In the genomic region with DNA sequence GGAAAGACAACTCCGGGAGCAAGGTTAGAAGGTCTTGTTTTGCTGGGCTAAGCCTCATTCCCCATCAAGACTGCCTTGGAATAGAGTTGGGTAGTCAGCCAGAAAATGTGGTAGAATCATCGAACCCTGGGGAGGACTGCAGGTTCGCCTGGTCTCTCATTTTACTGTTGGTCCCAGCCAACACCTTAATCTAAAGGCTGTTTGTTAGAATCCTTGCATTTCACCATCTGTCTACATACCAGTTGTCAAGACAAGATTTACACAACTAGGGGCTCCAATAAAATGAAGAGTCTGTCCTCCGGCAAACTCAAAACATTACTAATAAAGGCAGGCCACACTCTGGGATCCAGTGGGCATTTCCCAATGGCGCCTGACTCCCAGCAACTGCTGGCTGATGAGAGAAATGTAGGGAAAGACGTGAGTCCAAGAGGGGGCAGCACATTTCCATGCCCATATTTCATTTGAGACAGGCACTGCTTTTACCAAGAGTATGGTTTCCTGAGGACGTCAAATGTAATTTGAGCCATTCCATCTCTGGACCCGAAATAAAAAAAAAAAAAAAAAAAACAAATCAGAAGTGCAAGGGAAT, we compare ENCODE assay signal across 20 mouse cellular contexts. TPM values are rescaled to one million over a fixed set of nuclear protein-coding genes. Genes with fewer than 3 reads are reported as not detected.
A peak's percentile ranks its signal among the peaks of the same experiment; 100 is the strongest.
DNase-seq lines count a peak whose midpoint lies in the region; ATAC-seq and TF ChIP-seq lines count a peak whose summit lies in the region.
"Had no signal": no experiment of that assay in that cellular context is flagged by ENCODE, and none has a peak within 500 bp of the region (broad histone marks: within the 10 kb centered on the region; RNA-seq: fewer than 3 reads in every experiment).

No protein-coding gene starts in this region.

- no peak overlapping the region for H3K4me3 ChIP-seq in kidney, embryonic 15.5 days (replicated peaks)
- no peak overlapping the region for H3K4me3 ChIP-seq in midbrain, postnatal 0 days (ENCODE audit: low read depth, low read length)
- H3K4me3 ChIP-seq in midbrain, embryonic 10.5 days, result no peak overlapping the region
- H3K4me3 ChIP-seq in embryonic facial prominence, embryonic 12.5 days, result no peak overlapping the region
- no peak overlapping the region for H3K4me3 ChIP-seq in limb, embryonic 14.5 days (replicated peaks; ENCODE audit: low read length)
- H3K4me3 ChIP-seq in heart, embryonic 10.5 days, result no peak overlapping the region
- H3K4me3 ChIP-seq: forebrain, embryonic 13.5 days; limb, embryonic 13.5 days; midbrain, embryonic 13.5 days; neural tube, embryonic 12.5 days; stomach, embryonic 15.5 days had no signal

- H3K4me1 ChIP-seq in kidney, embryonic 15.5 days, result peaks cover 47% of the 10 kb centered on the region
- no peaks in the 10 kb centered on the region; the same call in 1 of the 2 replicates for H3K4me1 ChIP-seq in midbrain, postnatal 0 days (ENCODE audit: insufficient read depth, low read length)
- peaks cover 14% of the 10 kb centered on the region for H3K4me1 ChIP-seq in midbrain, embryonic 10.5 days
- peaks cover 25% of the 10 kb centered on the region for H3K4me1 ChIP-seq in embryonic facial prominence, embryonic 12.5 days
- H3K4me1 ChIP-seq in limb, embryonic 14.5 days (ENCODE audit: control insufficient read depth, insufficient read depth, low read length), result peaks cover 47% of the 10 kb centered on the region
- peaks cover 38% of the 10 kb centered on the region for H3K4me1 ChIP-seq in heart, embryonic 10.5 days

- no peaks in the 10 kb centered on the region for H3K36me3 ChIP-seq in kidney, embryonic 15.5 days
- no peaks in the 10 kb centered on the region for H3K36me3 ChIP-seq in midbrain, postnatal 0 days (ENCODE audit: insufficient read depth, low read length)
- H3K36me3 ChIP-seq in midbrain, embryonic 10.5 days, result no peaks in the 10 kb centered on the region
- no peaks in the 10 kb centered on the region for H3K36me3 ChIP-seq in embryonic facial prominence, embryonic 12.5 days
- no peaks in the 10 kb centered on the region for H3K36me3 ChIP-seq in limb, embryonic 14.5 days (ENCODE audit: control insufficient read depth, insufficient read depth, low read length)
- no peaks in the 10 kb centered on the region for H3K36me3 ChIP-seq in heart, embryonic 10.5 days
- H3K36me3 ChIP-seq: limb, embryonic 13.5 days; midbrain, embryonic 13.5 days; neural tube, embryonic 12.5 days; stomach, embryonic 15.5 days had no signal

- TF ChIP-seq CTCF in midbrain, postnatal 0 days (IDR thresholded peaks at IDR 0.05), result peak; percentile 13; the same call in 1 of the 2 replicates

- WGBS in kidney, embryonic 15.5 days, result 17% methylated on average over 8 of the region's 8 CpGs
- WGBS in midbrain, postnatal 0 days, result 76% methylated on average over 8 of the region's 8 CpGs
- 76% methylated on average over 8 of the region's 8 CpGs for WGBS in midbrain, embryonic 10.5 days
- WGBS in embryonic facial prominence, embryonic 12.5 days, result 47% methylated on average over 8 of the region's 8 CpGs
- 23% methylated on average over 8 of the region's 8 CpGs for WGBS in limb, embryonic 14.5 days
- 71% methylated on average over 8 of the region's 8 CpGs for WGBS in heart, embryonic 10.5 days

- no peaks in the 10 kb centered on the region; the same call in 1 of the 2 replicates for H3K27me3 ChIP-seq in kidney, embryonic 15.5 days
- H3K27me3 ChIP-seq in midbrain, postnatal 0 days (ENCODE audit: insufficient read depth, low read length), result no peaks in the 10 kb centered on the region
- H3K27me3 ChIP-seq in midbrain, embryonic 10.5 days (ENCODE audit: low read depth, poor library complexity, severe bottlenecking), result peaks cover 29% of the 10 kb centered on the region
- H3K27me3 ChIP-seq in embryonic facial prominence, embryonic 12.5 days, result peaks cover 6% of the 10 kb centered on the region
- no peaks in the 10 kb centered on the region for H3K27me3 ChIP-seq in limb, embryonic 14.5 days (ENCODE audit: control insufficient read depth, insufficient read depth, low read length)
- peaks cover 17% of the 10 kb centered on the region for H3K27me3 ChIP-seq in heart, embryonic 10.5 days (ENCODE audit: insufficient read depth, poor library complexity, severe bottlenecking)
- H3K27me3 ChIP-seq: limb, embryonic 13.5 days had no signal

- no peaks in the 10 kb centered on the region for H3K9me3 ChIP-seq in kidney, embryonic 15.5 days (replicated peaks)
- H3K9me3 ChIP-seq in midbrain, postnatal 0 days (ENCODE audit: low read length), result no peaks in the 10 kb centered on the region
- no peaks in the 10 kb centered on the region for H3K9me3 ChIP-seq in midbrain, embryonic 10.5 days (replicated peaks)
- no peaks in the 10 kb centered on the region for H3K9me3 ChIP-seq in embryonic facial prominence, embryonic 12.5 days
- H3K9me3 ChIP-seq in limb, embryonic 14.5 days (ENCODE audit: control insufficient read depth, low read length), result no peaks in the 10 kb centered on the region
- H3K9me3 ChIP-seq in heart, embryonic 10.5 days, result no peaks in the 10 kb centered on the region
- H3K9me3 ChIP-seq: forebrain, embryonic 13.5 days; midbrain, embryonic 13.5 days; neural tube, embryonic 12.5 days; stomach, embryonic 15.5 days had no signal

- ATAC-seq in kidney, embryonic 15.5 days (replicated peaks; ENCODE audit: low FRiP score), result no peak
- no peak for ATAC-seq in midbrain, postnatal 0 days (ENCODE audit: low FRiP score)
- no peak for ATAC-seq in embryonic facial prominence, embryonic 12.5 days (ENCODE audit: insufficient number of reproducible peaks, insufficient read depth, low FRiP score, low TSS enrichment)
- no peak for ATAC-seq in limb, embryonic 14.5 days (ENCODE audit: low FRiP score, low read depth)
- ATAC-seq: forebrain, embryonic 13.5 days; hindbrain, embryonic 16.5 days had no signal

- peak overlapping the region; percentile 43 for H3K27ac ChIP-seq in kidney, embryonic 15.5 days
- no peak overlapping the region for H3K27ac ChIP-seq in midbrain, postnatal 0 days (ENCODE audit: low read depth, low read length)
- no peak overlapping the region for H3K27ac ChIP-seq in midbrain, embryonic 10.5 days (replicated peaks)
- H3K27ac ChIP-seq in embryonic facial prominence, embryonic 12.5 days, result 0 out of 2 replicates have a peak overlapping the region, but pooled peaks have one; percentile 23
- 0 out of 2 replicates have a peak overlapping the region, but pooled peaks have one; percentile 52 for H3K27ac ChIP-seq in limb, embryonic 14.5 days (replicated peaks; ENCODE audit: low read depth, low read length)
- H3K27ac ChIP-seq in heart, embryonic 10.5 days, result no peak overlapping the region
- H3K27ac ChIP-seq: forebrain, embryonic 13.5 days; midbrain, embryonic 13.5 days; neural tube, embryonic 12.5 days; stomach, embryonic 15.5 days had no signal

- no peak for TF ChIP-seq POLR2A in limb, embryonic 14.5 days (IDR thresholded peaks at IDR 0.05; ENCODE audit: borderline replicate concordance, extremely low read depth, insufficient read depth, insufficient read length)

- no peak overlapping the region for H3K9ac ChIP-seq in kidney, embryonic 15.5 days
- no peak overlapping the region for H3K9ac ChIP-seq in midbrain, postnatal 0 days (replicated peaks; ENCODE audit: low read length, poor library complexity, severe bottlenecking)
- H3K9ac ChIP-seq in embryonic facial prominence, embryonic 12.5 days, result no peak overlapping the region
- no peak overlapping the region; the same call in 1 of the 2 replicates for H3K9ac ChIP-seq in limb, embryonic 14.5 days (ENCODE audit: low read depth, low read length, severe bottlenecking)
- H3K9ac ChIP-seq: forebrain, embryonic 13.5 days; limb, embryonic 13.5 days; midbrain, embryonic 13.5 days; neural tube, embryonic 12.5 days; stomach, embryonic 15.5 days had no signal

- no peak overlapping the region for H3K4me2 ChIP-seq in kidney, embryonic 15.5 days
- H3K4me2 ChIP-seq in midbrain, postnatal 0 days (ENCODE audit: low read depth, low read length, poor library complexity, severe bottlenecking), result no peak overlapping the region
- no peak overlapping the region for H3K4me2 ChIP-seq in embryonic facial prominence, embryonic 12.5 days (replicated peaks)
- no peak overlapping the region for H3K4me2 ChIP-seq in limb, embryonic 14.5 days (replicated peaks; ENCODE audit: low read depth, low read length, severe bottlenecking)
- H3K4me2 ChIP-seq: forebrain, embryonic 13.5 days; midbrain, embryonic 13.5 days; stomach, embryonic 15.5 days had no signal

- DNase-seq in kidney, postnatal 36 days, result no peak
- no peak for DNase-seq in midbrain, postnatal 0 days (ENCODE audit: low spot score)
- no peak for DNase-seq in midbrain, embryonic 10.5 days (ENCODE audit: low spot score)
- peak; percentile 47 for DNase-seq in limb, embryonic 14.5 days (ENCODE audit: low spot score)
- DNase-seq in adrenal gland, postnatal 36 days, result no peak
- no peak for DNase-seq in heart, embryonic 10.5 days (ENCODE audit: low spot score)
- DNase-seq: cerebellum, adult 11-12 months; heart, adult 18-20 months; heart, postnatal 14 days; kidney, postnatal 14 days; layer of hippocampus, postnatal 36 days; lung, postnatal 10 days had no signal

RNA-seq across cellular contexts. Expression of a gene that starts 1.3 kb away (rescaled TPM):
- 0.17 TPM in 1 of 2 replicates, not detected in the other for polyA plus RNA-seq in kidney, embryonic 15.5 days (2015; fragmentation: Nextera tagmentation; extraction: Ambion mirVana)
- 1.2 TPM in 1 of 2 replicates, not detected in the other for total RNA-seq in midbrain, postnatal 0 days (2014; rRNA removed)
- polyA plus RNA-seq in midbrain, postnatal 0 days (2015; fragmentation: Nextera tagmentation; extraction: Ambion mirVana), result not detected in 2 replicates
- not detected in 2 replicates for polyA plus RNA-seq in midbrain, embryonic 10.5 days (2016; fragmentation: Nextera tagmentation; extraction: Ambion mirVana)
- not detected in 2 replicates for polyA plus RNA-seq in embryonic facial prominence, embryonic 12.5 days (2016; fragmentation: Nextera tagmentation; extraction: Ambion mirVana)
- 0.59 and 0.80 TPM in 2 replicates for polyA plus RNA-seq in limb, embryonic 14.5 days (2012; rRNA removed)
- 0.19 TPM in 1 of 2 replicates, not detected in the other for polyA plus RNA-seq in limb, embryonic 14.5 days (2014; fragmentation: Nextera tagmentation; extraction: Ambion mirVana)
- total RNA-seq in adrenal gland, postnatal 36 days (2021), result not detected
- not detected in 2 replicates for polyA plus RNA-seq in heart, embryonic 10.5 days (2016; fragmentation: Nextera tagmentation; extraction: Ambion mirVana)
- total RNA-seq: heart, adult 18-20 months had no signal
- polyA plus RNA-seq: forebrain, embryonic 13.5 days; hindbrain, embryonic 16.5 days; limb, embryonic 13.5 days; midbrain, embryonic 13.5 days; neural tube, embryonic 12.5 days; stomach, embryonic 15.5 days had no signal

RNA-seq across cellular contexts. Expression of a gene that starts 10.9 kb away (rescaled TPM):
- polyA plus RNA-seq in kidney, embryonic 15.5 days (2015; fragmentation: Nextera tagmentation; extraction: Ambion mirVana), result 1.0 and 1.1 TPM in 2 replicates
- not detected in 2 replicates for total RNA-seq in midbrain, postnatal 0 days (2014; rRNA removed)
- 0.26 TPM in 1 of 2 replicates, not detected in the other for polyA plus RNA-seq in midbrain, postnatal 0 days (2015; fragmentation: Nextera tagmentation; extraction: Ambion mirVana)
- 0.26 and 0.30 TPM in 2 replicates for polyA plus RNA-seq in midbrain, embryonic 10.5 days (2016; fragmentation: Nextera tagmentation; extraction: Ambion mirVana)
- polyA plus RNA-seq in embryonic facial prominence, embryonic 12.5 days (2016; fragmentation: Nextera tagmentation; extraction: Ambion mirVana), result 1.4 and 2.3 TPM in 2 replicates
- 1.9 and 2.5 TPM in 2 replicates for polyA plus RNA-seq in limb, embryonic 14.5 days (2012; rRNA removed)
- 1.0 TPM in 2 replicates for polyA plus RNA-seq in limb, embryonic 14.5 days (2014; fragmentation: Nextera tagmentation; extraction: Ambion mirVana)
- total RNA-seq in adrenal gland, postnatal 36 days (2021), result under 1 TPM in 1 of 2 experiments, not detected in 1; 0.26 TPM
- polyA plus RNA-seq in heart, embryonic 10.5 days (2016; fragmentation: Nextera tagmentation; extraction: Ambion mirVana), result 0.19 and 0.28 TPM in 2 replicates
- polyA plus RNA-seq: forebrain, embryonic 13.5 days; hindbrain, embryonic 16.5 days; midbrain, embryonic 13.5 days had no signal

Comparison
In these comparisons a context has a peak if more than half of its experiments do, and no peak if none do; other contexts are left out.
1. H3K27ac ChIP-seq: peak in kidney, embryonic 15.5 days (single experiment), embryonic facial prominence, embryonic 12.5 days (single experiment) and limb, embryonic 14.5 days (single experiment); none in midbrain, postnatal 0 days (single experiment), midbrain, embryonic 10.5 days (single experiment) and heart, embryonic 10.5 days (single experiment).